Mouse (Mus musculus) liver, embryonic 14.5 days (tissue): Measurements from ENCODE around the gene Igdcc3.

Source experiments
- CTCF ChIP-seq: IDR thresholded peaks from 2 replicates; pipeline ENCODE4 v1.5.1; 2016; ENCODE audit warnings: antibody characterized with exemption, low read depth, control low read depth
- EP300 ChIP-seq: IDR thresholded peaks from 2 replicates; pipeline ENCODE4 v1.6.1; 2016; ENCODE audit warnings: antibody characterized with exemption, low read depth

GRCm38 (mm10) chr9:65233243-65233985 is 92.4 kb downstream of the Igdcc3 start:
- TF ChIP-seq CTCF (no peak), EP300 (no peak)
